Mouse (Mus musculus): Measurements from ENCODE around the gene Angpt4. TPM values are rescaled to one million over a fixed set of nuclear protein-coding genes. Genes with fewer than 3 reads are reported as not detected.

Gene Angpt4
- polyA plus RNA-seq, 1 experiment from 2014 or later, result 0.05 TPM

- H3K4me1 ChIP-seq, result peaks cover 22% of the 10 kb centered on the region
- H3K9ac ChIP-seq, result no peak overlapping the region
- H3K4me3 ChIP-seq, result no peak overlapping the region
- no peaks in the 10 kb centered on the region for H3K36me3 ChIP-seq
- 0 out of 2 replicates have a peak, but pooled peaks cover 7% of the 10 kb centered on the region for H3K27me3 ChIP-seq (replicated peaks)
- no peaks in the 10 kb centered on the region for H3K9me3 ChIP-seq
- ATAC-seq (ENCODE audit: extremely low read depth, insufficient number of reproducible peaks, low FRiP score, low TSS enrichment), result no peak
- 64% methylated on average over 5 of the region's 5 CpGs for WGBS
- H3K4me2 ChIP-seq, result no peak overlapping the region
- no peak overlapping the region for H3K27ac ChIP-seq (replicated peaks)
Measured at GRCm38 (mm10) chr2:151914120-151914519, 3.1 kb downstream of the Angpt4 start.

- peaks cover 25% of the 10 kb centered on the region for H3K4me1 ChIP-seq
- ATAC-seq (ENCODE audit: extremely low read depth, insufficient number of reproducible peaks, low FRiP score, low TSS enrichment), result no peak
- H3K9me3 ChIP-seq, result no peaks in the 10 kb centered on the region
- H3K27me3 ChIP-seq (replicated peaks), result 0 out of 2 replicates have a peak, but pooled peaks cover 7% of the 10 kb centered on the region
- no peak overlapping the region for H3K27ac ChIP-seq (replicated peaks)
- no peak overlapping the region for H3K9ac ChIP-seq
- H3K4me3 ChIP-seq, result no peak overlapping the region
- H3K4me2 ChIP-seq, result no peak overlapping the region
- 23% methylated on average over 2 of the region's 2 CpGs for WGBS
- H3K36me3 ChIP-seq, result no peaks in the 10 kb centered on the region
Measured at GRCm38 (mm10) chr2:151915111-151915510, 4.1 kb downstream of the Angpt4 start.

GRCm38 (mm10) chr2:151916061-151916831 lies 5.2 kb downstream of the Angpt4 start:
- 62% methylated on average over 13 of the region's 13 CpGs for WGBS
- Histone ChIP-seq H3K4me3 (no peak overlapping the region), H3K27ac (replicated peaks) (no peak overlapping the region)

DNA sequence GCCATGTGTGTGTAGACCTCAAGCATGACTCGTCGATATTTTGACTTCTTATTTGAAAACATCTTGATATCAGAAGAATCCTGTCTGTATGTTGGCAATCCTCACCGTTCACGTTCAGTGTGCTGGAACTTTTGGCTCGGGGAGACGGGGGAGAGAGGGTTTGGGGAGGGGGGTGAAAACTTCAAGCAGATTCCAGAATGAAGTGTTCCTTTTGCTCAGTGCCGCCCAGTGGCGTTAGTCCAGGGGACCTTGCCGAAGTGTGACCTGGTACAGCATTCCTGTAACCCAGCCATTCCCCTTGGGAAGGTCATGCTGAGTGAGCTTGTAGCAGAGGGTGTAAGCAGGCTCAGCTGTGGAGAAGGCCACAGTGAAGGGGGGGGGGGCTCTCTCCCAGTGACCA lies 8.1 kb downstream of the Angpt4 start:
- no peaks in the 10 kb centered on the region for H3K9me3 ChIP-seq
- no peaks in the 10 kb centered on the region for H3K36me3 ChIP-seq
- H3K27me3 ChIP-seq (replicated peaks), result 0 out of 2 replicates have a peak, but pooled peaks cover under 1% of the 10 kb centered on the region
- H3K4me1 ChIP-seq, result peaks cover 16% of the 10 kb centered on the region
- no peak overlapping the region for H3K27ac ChIP-seq (replicated peaks)
- ATAC-seq (ENCODE audit: extremely low read depth, insufficient number of reproducible peaks, low FRiP score, low TSS enrichment), result no peak
- no peak overlapping the region for H3K4me3 ChIP-seq
- H3K4me2 ChIP-seq, result no peak overlapping the region
- H3K9ac ChIP-seq, result no peak overlapping the region
- WGBS, result 32% methylated on average over 9 of the region's 9 CpGs

More at GRCm38 (mm10) chr2:151916061-151916831, 5.2 kb downstream of the Angpt4 start:
- H3K36me3 ChIP-seq, result no peaks in the 10 kb centered on the region
- no peaks in the 10 kb centered on the region for H3K9me3 ChIP-seq
- H3K27me3 ChIP-seq (replicated peaks), result 0 out of 2 replicates have a peak, but pooled peaks cover 7% of the 10 kb centered on the region
- ATAC-seq (ENCODE audit: extremely low read depth, insufficient number of reproducible peaks, low FRiP score, low TSS enrichment), result no peak
- H3K9ac ChIP-seq, result no peak overlapping the region
- peaks cover 16% of the 10 kb centered on the region for H3K4me1 ChIP-seq
- no peak overlapping the region for H3K4me2 ChIP-seq

- Histone ChIP-seq H3K4me1 (peaks cover 20% of the 10 kb centered on the region), H3K36me3 (no peaks in the 10 kb centered on the region), H3K9me3 (no peaks in the 10 kb centered on the region), H3K27me3 (replicated peaks) (no peaks in the 10 kb centered on the region), H3K9ac (no peak overlapping the region), H3K4me2 (no peak overlapping the region), H3K4me3 (no peak overlapping the region), H3K27ac (replicated peaks) (no peak overlapping the region)
- 65% methylated on average over 8 of the region's 8 CpGs for WGBS
- no peak for ATAC-seq (ENCODE audit: extremely low read depth, insufficient number of reproducible peaks, low FRiP score, low TSS enrichment)
Measured at GRCm38 (mm10) chr2:151921068-151921467, 10.1 kb downstream of the Angpt4 start.

DNA sequence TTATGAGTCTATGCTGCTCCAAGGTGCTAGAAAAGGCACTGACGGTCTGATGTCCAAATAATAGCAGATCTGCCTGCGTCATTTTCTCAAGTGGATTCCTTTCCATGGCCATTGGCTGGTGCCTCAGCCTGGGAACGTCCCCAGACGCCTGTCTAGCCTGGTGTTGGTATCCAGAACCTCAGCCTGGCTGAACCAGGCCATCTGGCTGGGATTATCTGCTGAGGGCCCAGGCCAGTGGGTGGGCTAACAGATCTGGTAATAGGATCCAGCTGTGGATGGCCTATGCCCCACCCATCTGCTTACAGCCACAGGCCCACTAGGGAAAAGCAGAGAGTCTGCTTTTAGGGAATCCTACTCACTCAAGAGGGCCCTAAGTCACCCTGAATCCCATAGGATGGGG lies 10.6 kb downstream of the Angpt4 start:
- H3K9me3 ChIP-seq, result no peaks in the 10 kb centered on the region
- no peaks in the 10 kb centered on the region for H3K36me3 ChIP-seq
- H3K27ac ChIP-seq (replicated peaks), result no peak overlapping the region
- no peak overlapping the region for H3K4me3 ChIP-seq
- H3K4me1 ChIP-seq, result peaks cover 20% of the 10 kb centered on the region
- 41% methylated on average over 4 of the region's 4 CpGs for WGBS
- H3K27me3 ChIP-seq (replicated peaks), result no peaks in the 10 kb centered on the region
- no peak overlapping the region for H3K4me2 ChIP-seq
- no peak overlapping the region for H3K9ac ChIP-seq
- ATAC-seq (ENCODE audit: extremely low read depth, insufficient number of reproducible peaks, low FRiP score, low TSS enrichment), result no peak

DNA sequence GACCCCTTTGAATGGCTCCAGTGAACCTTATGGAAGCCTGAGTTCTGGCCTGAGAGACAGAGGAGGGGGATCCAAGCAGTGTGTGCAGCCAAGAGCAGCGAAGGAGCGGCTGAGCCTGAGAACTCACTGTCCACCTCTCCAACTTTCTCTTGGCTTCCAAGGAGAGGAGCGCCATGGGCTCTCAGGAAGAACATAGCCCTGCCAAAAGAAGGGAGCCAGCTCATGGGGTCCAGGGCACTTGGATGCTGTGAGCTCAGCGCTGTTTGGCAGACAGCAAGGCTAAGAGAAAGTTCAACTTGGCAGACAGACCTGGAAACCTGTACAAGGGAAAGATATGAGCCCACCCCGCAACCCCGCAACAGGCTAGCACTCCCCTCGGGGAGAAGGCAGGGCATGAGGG lies 13.3 kb downstream of the Angpt4 start:
- Histone ChIP-seq H3K9ac (no peak overlapping the region), H3K27me3 (replicated peaks) (0 out of 2 replicates have a peak, but pooled peaks cover 3% of the 10 kb centered on the region), H3K36me3 (no peaks in the 10 kb centered on the region), H3K27ac (replicated peaks) (no peak overlapping the region), H3K9me3 (no peaks in the 10 kb centered on the region), H3K4me2 (no peak overlapping the region), H3K4me3 (no peak overlapping the region), H3K4me1 (peaks cover 15% of the 10 kb centered on the region)
- ATAC-seq (ENCODE audit: extremely low read depth, insufficient number of reproducible peaks, low FRiP score, low TSS enrichment), result no peak
- WGBS, result 81% methylated on average over 7 of the region's 7 CpGs

DNA sequence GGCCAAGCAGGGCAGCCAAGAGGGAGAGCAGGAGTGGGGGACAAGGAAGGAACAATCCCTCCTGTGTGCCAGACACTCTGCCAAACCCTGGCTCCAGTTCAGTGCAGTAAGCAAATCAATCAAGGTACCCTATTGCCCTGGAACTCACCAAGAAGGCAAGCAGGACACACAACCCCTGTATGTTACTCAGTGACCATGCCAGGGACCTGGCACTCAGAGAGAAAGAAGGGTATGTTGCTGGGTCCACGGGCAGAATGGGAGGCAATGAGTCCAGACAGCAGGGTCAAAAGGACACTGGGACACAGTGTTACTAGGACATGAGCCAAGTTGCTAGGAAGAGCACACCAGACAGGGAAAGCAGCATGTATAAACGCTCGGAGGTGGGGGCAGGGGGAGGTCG lies 14.7 kb downstream of the Angpt4 start:
- Histone ChIP-seq H3K36me3 (no peaks in the 10 kb centered on the region), H3K4me3 (no peak overlapping the region), H3K4me1 (peaks cover 13% of the 10 kb centered on the region; the same call in 1 of the 2 replicates), H3K27ac (replicated peaks) (no peak overlapping the region), H3K4me2 (no peak overlapping the region), H3K27me3 (replicated peaks) (0 out of 2 replicates have a peak, but pooled peaks cover 3% of the 10 kb centered on the region), H3K9me3 (no peaks in the 10 kb centered on the region), H3K9ac (no peak overlapping the region)
- 50% methylated on average over 4 of the region's 4 CpGs for WGBS
- ATAC-seq (ENCODE audit: extremely low read depth, insufficient number of reproducible peaks, low FRiP score, low TSS enrichment), result no peak

GRCm38 (mm10) chr2:151927103-151927502 lies 16.1 kb downstream of the Angpt4 start:
- Histone ChIP-seq H3K4me3 (no peak overlapping the region), H3K9ac (no peak overlapping the region), H3K36me3 (no peaks in the 10 kb centered on the region), H3K27ac (replicated peaks) (no peak overlapping the region), H3K9me3 (no peaks in the 10 kb centered on the region), H3K4me1 (peaks cover 7% of the 10 kb centered on the region; the same call in 1 of the 2 replicates), H3K4me2 (no peak overlapping the region), H3K27me3 (replicated peaks) (peaks cover 3% of the 10 kb centered on the region; the same call in 1 of the 2 replicates)
- ATAC-seq (ENCODE audit: extremely low read depth, insufficient number of reproducible peaks, low FRiP score, low TSS enrichment), result no peak
- WGBS, result 84% methylated on average over 11 of the region's 11 CpGs

DNA sequence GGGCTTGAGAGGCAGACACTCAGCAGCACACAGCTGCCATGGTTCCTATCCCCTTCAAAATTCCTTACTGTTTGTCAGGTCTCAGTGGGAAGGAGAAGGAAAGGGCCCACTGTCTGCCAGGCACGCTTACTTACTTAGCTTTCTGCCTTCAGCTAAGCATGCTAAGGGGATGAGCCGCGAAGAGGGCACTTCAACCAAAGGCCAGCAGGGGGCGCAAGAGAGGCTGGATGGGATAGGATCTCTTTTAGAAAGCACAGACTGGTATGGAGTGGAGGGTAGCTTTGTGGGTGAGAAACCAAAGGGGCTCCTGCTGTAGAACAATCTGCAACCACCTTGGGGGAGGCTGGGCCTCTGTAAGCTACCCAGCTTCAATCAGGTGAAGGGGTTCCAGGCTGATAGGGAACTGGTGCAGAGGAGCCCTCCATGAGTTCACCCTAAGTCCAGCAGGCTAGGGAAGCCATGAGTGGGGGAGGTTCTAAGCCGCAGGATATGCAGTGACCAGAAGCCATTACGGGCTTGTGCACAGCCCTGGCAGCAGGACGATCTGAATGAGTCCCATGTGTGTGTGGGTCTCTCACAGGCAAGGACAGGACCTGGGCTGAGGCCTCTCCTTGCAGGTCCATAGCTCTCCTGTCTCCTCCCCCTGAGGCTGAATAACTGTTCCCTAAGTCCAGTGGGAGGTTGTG lies 19.5 kb downstream of the Angpt4 start:
- H3K9me3 ChIP-seq, result no peaks in the 10 kb centered on the region
- peaks cover 3% of the 10 kb centered on the region; the same call in 1 of the 2 replicates for H3K27me3 ChIP-seq (replicated peaks)
- no peak overlapping the region for H3K4me3 ChIP-seq
- H3K36me3 ChIP-seq, result no peaks in the 10 kb centered on the region
- peaks cover 6% of the 10 kb centered on the region; the same call in 1 of the 2 replicates for H3K4me1 ChIP-seq
- no peak overlapping the region for H3K4me2 ChIP-seq
- H3K9ac ChIP-seq, result no peak overlapping the region
- H3K27ac ChIP-seq (replicated peaks), result no peak overlapping the region
- no peak for ATAC-seq (ENCODE audit: extremely low read depth, insufficient number of reproducible peaks, low FRiP score, low TSS enrichment)
- 24% methylated on average over 7 of the region's 7 CpGs for WGBS

GRCm38 (mm10) chr2:151937893-151938292 lies 26.9 kb downstream of the Angpt4 start:
- no peaks in the 10 kb centered on the region for H3K36me3 ChIP-seq
- 48% methylated on average over 3 of the region's 3 CpGs for WGBS
- H3K9ac ChIP-seq, result no peak overlapping the region
- no peak overlapping the region for H3K4me3 ChIP-seq
- H3K4me1 ChIP-seq, result 0 out of 2 replicates have a peak, but pooled peaks cover 4% of the 10 kb centered on the region
- H3K27me3 ChIP-seq (replicated peaks), result peaks cover 40% of the 10 kb centered on the region
- no peak for ATAC-seq (ENCODE audit: extremely low read depth, insufficient number of reproducible peaks, low FRiP score, low TSS enrichment)
- no peak overlapping the region for H3K4me2 ChIP-seq
- no peaks in the 10 kb centered on the region for H3K9me3 ChIP-seq
- no peak overlapping the region for H3K27ac ChIP-seq (replicated peaks)
